Mouse (Mus musculus): ENCODE measurements around the gene Ndfip2. TPM values are rescaled to one million over a fixed set of nuclear protein-coding genes. Genes with fewer than 3 reads are reported as not detected.
A peak's percentile ranks its signal among the peaks of the same experiment; 100 is the strongest.

Ndfip2 gene
- polyA plus RNA-seq, 2 experiments = 48.2 to 67.2 TPM

DNA sequence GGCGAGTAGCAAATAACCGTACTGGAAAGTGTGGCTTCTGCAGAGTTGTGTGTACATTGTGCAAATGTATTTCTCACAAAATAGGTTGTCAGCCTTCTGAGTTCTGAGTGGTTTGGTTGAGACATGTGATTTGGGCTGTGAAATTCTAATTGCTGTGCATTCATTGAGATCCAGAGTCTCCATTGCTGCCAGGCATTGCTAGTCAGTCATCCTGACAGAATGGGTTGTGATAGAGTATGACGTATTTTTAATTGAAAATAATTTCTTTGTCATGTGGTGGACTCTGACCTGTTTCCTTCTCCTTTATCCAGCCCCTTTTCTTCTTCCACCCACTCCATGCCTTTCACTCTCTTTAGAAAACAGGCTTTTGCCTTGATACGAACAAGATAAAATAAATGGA lies 54.0 kb downstream of the Ndfip2 start:
- Histone ChIP-seq H3K4me1 (ENCODE audit: control insufficient read depth, insufficient read depth, low read length) (no peaks in the 10 kb centered on the region), H3K9me3 (ENCODE audit: control insufficient read depth, low read length) (no peaks in the 10 kb centered on the region), H3K36me3 (ENCODE audit: control insufficient read depth, insufficient read depth, low read length) (0 out of 2 replicates have a peak, but pooled peaks cover 3% of the 10 kb centered on the region), H3K9ac (ENCODE audit: low read depth, low read length, severe bottlenecking) (no peak overlapping the region), H3K27me3 (ENCODE audit: control insufficient read depth, insufficient read depth, low read length) (no peaks in the 10 kb centered on the region), H3K27ac (replicated peaks; ENCODE audit: low read depth, low read length) (no peak overlapping the region), H3K4me3 (replicated peaks; ENCODE audit: low read length) (no peak overlapping the region), H3K4me2 (replicated peaks; ENCODE audit: low read depth, low read length, severe bottlenecking) (no peak overlapping the region)
- ATAC-seq (ENCODE audit: low FRiP score, low read depth) (no peak), DNase-seq (ENCODE audit: low spot score) (no peak)
- WGBS = 90% methylated on average over 4 of the region's 4 CpGs
- TF ChIP-seq POLR2A (IDR thresholded peaks at IDR 0.05; ENCODE audit: borderline replicate concordance, extremely low read depth, insufficient read depth, insufficient read length) = no peak

DNA sequence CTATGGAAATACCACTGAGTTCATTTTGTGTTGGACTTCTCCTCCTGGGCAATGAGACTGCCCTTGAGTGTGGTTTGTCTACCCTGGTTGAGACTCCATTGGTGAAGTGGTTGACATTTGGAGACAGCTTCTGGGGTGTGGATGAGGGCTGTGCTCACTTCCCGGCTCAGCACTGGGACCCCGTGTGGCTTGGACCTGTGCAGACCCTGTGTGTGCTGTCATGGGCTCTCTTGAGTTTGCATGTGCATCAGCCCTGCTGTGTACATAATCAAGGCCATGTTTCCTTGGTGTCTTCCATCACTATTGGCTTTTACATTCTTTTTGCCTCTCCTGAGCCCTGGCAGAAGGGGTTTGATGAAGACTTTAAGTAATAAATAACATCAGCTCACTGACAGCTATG lies 54.6 kb downstream of the Ndfip2 start:
- ATAC-seq (ENCODE audit: low FRiP score, low read depth) (no peak), DNase-seq (ENCODE audit: low spot score) (no peak)
- Histone ChIP-seq H3K4me3 (replicated peaks; ENCODE audit: low read length) (no peak overlapping the region), H3K27ac (replicated peaks; ENCODE audit: low read depth, low read length) (no peak overlapping the region), H3K9ac (ENCODE audit: low read depth, low read length, severe bottlenecking) (no peak overlapping the region), H3K4me1 (ENCODE audit: control insufficient read depth, insufficient read depth, low read length) (no peaks in the 10 kb centered on the region), H3K27me3 (ENCODE audit: control insufficient read depth, insufficient read depth, low read length) (no peaks in the 10 kb centered on the region), H3K36me3 (ENCODE audit: control insufficient read depth, insufficient read depth, low read length) (0 out of 2 replicates have a peak, but pooled peaks cover 3% of the 10 kb centered on the region), H3K4me2 (replicated peaks; ENCODE audit: low read depth, low read length, severe bottlenecking) (no peak overlapping the region), H3K9me3 (ENCODE audit: control insufficient read depth, low read length) (no peaks in the 10 kb centered on the region)
- no peak for TF ChIP-seq POLR2A (IDR thresholded peaks at IDR 0.05; ENCODE audit: borderline replicate concordance, extremely low read depth, insufficient read depth, insufficient read length)
- WGBS = 86% methylated on average over 2 of the region's 2 CpGs

DNA sequence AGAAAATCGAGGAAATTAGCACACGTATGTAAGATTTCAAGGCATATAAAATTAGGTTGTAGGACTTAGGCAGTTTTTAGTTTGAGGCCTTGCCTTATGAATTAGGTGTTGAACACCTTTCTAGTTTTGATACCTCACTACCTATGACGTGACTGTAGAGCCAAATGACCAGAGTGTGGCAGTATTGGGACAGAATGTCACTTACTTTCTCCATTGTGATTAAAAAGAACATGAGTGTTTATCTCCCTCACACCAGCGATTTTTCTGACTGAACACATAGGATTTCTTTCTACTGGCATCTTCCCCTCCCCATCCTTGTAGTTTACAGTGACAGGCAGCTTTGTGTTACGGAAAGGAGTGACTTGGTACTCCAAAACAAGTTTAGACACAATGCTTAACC lies 55.5 kb downstream of the Ndfip2 start:
- ATAC-seq (ENCODE audit: low FRiP score, low read depth) = peak; percentile 66; the same call in 1 of the 2 replicates
- Histone ChIP-seq H3K4me2 (replicated peaks; ENCODE audit: low read depth, low read length, severe bottlenecking) (no peak overlapping the region), H3K9me3 (ENCODE audit: control insufficient read depth, low read length) (no peaks in the 10 kb centered on the region), H3K4me3 (replicated peaks; ENCODE audit: low read length) (no peak overlapping the region), H3K27me3 (ENCODE audit: control insufficient read depth, insufficient read depth, low read length) (no peaks in the 10 kb centered on the region), H3K27ac (replicated peaks; ENCODE audit: low read depth, low read length) (no peak overlapping the region), H3K4me1 (ENCODE audit: control insufficient read depth, insufficient read depth, low read length) (no peaks in the 10 kb centered on the region), H3K36me3 (ENCODE audit: control insufficient read depth, insufficient read depth, low read length) (peaks cover 3% of the 10 kb centered on the region; the same call in 1 of the 2 replicates), H3K9ac (ENCODE audit: low read depth, low read length, severe bottlenecking) (no peak overlapping the region)
- 43% methylated on average over 5 of the region's 5 CpGs for WGBS
- peak; percentile 74 for DNase-seq (ENCODE audit: low spot score)
- no peak for TF ChIP-seq POLR2A (IDR thresholded peaks at IDR 0.05; ENCODE audit: borderline replicate concordance, extremely low read depth, insufficient read depth, insufficient read length)

DNA sequence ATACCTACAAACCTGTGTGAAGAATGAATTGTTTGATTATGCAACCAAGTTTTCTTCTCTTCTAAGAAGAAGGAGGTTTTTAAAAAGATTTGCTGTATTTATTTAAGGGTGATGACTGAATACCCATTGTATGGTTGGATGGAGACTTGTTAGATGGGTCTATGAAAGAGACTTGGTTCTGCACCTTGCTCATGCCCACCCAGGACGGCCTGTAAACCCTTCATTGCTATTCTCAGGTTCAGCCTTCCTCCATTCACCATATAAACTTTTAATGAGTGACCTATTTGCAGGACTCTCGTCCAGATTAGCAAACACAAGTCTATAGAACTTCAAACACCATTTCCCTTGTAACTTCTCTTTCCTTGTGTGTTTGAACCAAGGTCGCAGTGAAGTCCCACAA lies 63.3 kb downstream of the Ndfip2 start:
- ATAC-seq (ENCODE audit: low FRiP score, low read depth) (no peak), DNase-seq (ENCODE audit: low spot score) (no peak)
- H3K4me1 ChIP-seq (ENCODE audit: control insufficient read depth, insufficient read depth, low read length) = no peaks in the 10 kb centered on the region
- H3K27me3 ChIP-seq (ENCODE audit: control insufficient read depth, insufficient read depth, low read length) = no peaks in the 10 kb centered on the region
- no peak for TF ChIP-seq POLR2A (IDR thresholded peaks at IDR 0.05; ENCODE audit: borderline replicate concordance, extremely low read depth, insufficient read depth, insufficient read length)
- H3K4me3 ChIP-seq (replicated peaks; ENCODE audit: low read length) = no peak overlapping the region
- H3K36me3 ChIP-seq (ENCODE audit: control insufficient read depth, insufficient read depth, low read length) = no peaks in the 10 kb centered on the region; the same call in 1 of the 2 replicates
- no peaks in the 10 kb centered on the region for H3K9me3 ChIP-seq (ENCODE audit: control insufficient read depth, low read length)
- H3K27ac ChIP-seq (replicated peaks; ENCODE audit: low read depth, low read length) = no peak overlapping the region
- WGBS = 59% methylated on average over 3 of the region's 3 CpGs
- H3K4me2 ChIP-seq (replicated peaks; ENCODE audit: low read depth, low read length, severe bottlenecking) = no peak overlapping the region
- H3K9ac ChIP-seq (ENCODE audit: low read depth, low read length, severe bottlenecking) = no peak overlapping the region

DNA sequence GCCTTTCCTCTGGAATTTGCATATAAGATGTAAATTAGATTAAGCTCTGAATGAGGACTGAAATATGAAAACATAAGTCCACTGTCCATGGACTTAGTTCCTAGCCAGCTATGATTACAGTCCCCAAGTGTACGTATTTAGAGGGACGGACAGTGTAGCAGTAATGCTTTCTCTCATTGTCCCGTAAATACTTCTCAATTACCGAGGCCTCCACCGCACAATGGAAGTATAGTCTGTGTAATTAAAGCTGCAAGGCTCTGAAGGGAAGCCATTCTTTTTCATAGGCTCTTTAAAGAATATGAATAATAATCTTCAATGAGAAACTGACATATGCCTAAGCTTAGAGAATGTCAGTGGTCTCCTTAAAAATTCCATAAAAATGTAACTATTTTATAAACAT lies 64.5 kb downstream of the Ndfip2 start:
- Histone ChIP-seq H3K4me1 (ENCODE audit: control insufficient read depth, insufficient read depth, low read length) (no peaks in the 10 kb centered on the region), H3K4me3 (replicated peaks; ENCODE audit: low read length) (no peak overlapping the region), H3K9ac (ENCODE audit: low read depth, low read length, severe bottlenecking) (no peak overlapping the region), H3K27ac (replicated peaks; ENCODE audit: low read depth, low read length) (no peak overlapping the region), H3K4me2 (replicated peaks; ENCODE audit: low read depth, low read length, severe bottlenecking) (no peak overlapping the region), H3K9me3 (ENCODE audit: control insufficient read depth, low read length) (no peaks in the 10 kb centered on the region), H3K36me3 (ENCODE audit: control insufficient read depth, insufficient read depth, low read length) (no peaks in the 10 kb centered on the region; the same call in 1 of the 2 replicates), H3K27me3 (ENCODE audit: control insufficient read depth, insufficient read depth, low read length) (no peaks in the 10 kb centered on the region)
- WGBS = 66% methylated on average over 5 of the region's 5 CpGs
- DNase-seq (ENCODE audit: low spot score) (no peak), ATAC-seq (ENCODE audit: low FRiP score, low read depth) (no peak)
- TF ChIP-seq POLR2A (IDR thresholded peaks at IDR 0.05; ENCODE audit: borderline replicate concordance, extremely low read depth, insufficient read depth, insufficient read length) = no peak

DNA sequence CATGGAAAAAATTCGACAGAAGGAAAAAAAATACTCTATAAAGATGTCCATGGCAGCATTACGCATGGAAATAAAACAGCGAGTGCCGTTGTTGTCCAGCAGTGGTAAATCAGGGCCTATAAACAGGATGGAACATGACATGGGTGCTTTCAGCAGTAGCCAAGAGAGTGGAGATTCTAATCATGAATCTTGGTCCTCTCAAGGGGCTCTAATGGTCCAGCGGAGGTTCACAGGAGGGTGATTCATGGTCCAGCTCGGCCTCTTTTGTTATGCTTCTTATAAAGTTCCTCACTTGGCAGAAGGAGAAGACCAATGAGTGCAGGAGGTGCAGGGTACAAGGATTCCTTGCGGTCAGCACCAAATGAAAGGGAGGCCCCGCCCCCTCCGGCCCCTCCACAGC lies 65.1 kb downstream of the Ndfip2 start:
- TF ChIP-seq POLR2A (IDR thresholded peaks at IDR 0.05; ENCODE audit: borderline replicate concordance, extremely low read depth, insufficient read depth, insufficient read length) = no peak
- Histone ChIP-seq H3K27ac (replicated peaks; ENCODE audit: low read depth, low read length) (no peak overlapping the region), H3K36me3 (ENCODE audit: control insufficient read depth, insufficient read depth, low read length) (no peaks in the 10 kb centered on the region), H3K9me3 (ENCODE audit: control insufficient read depth, low read length) (no peaks in the 10 kb centered on the region), H3K4me1 (ENCODE audit: control insufficient read depth, insufficient read depth, low read length) (peaks cover 4% of the 10 kb centered on the region; the same call in 1 of the 2 replicates), H3K27me3 (ENCODE audit: control insufficient read depth, insufficient read depth, low read length) (no peaks in the 10 kb centered on the region), H3K9ac (ENCODE audit: low read depth, low read length, severe bottlenecking) (no peak overlapping the region), H3K4me3 (replicated peaks; ENCODE audit: low read length) (no peak overlapping the region), H3K4me2 (replicated peaks; ENCODE audit: low read depth, low read length, severe bottlenecking) (no peak overlapping the region)
- no peak for DNase-seq (ENCODE audit: low spot score)
- WGBS = 83% methylated on average over 9 of the region's 9 CpGs
- ATAC-seq (ENCODE audit: low FRiP score, low read depth) = no peak
